Mouse (Mus musculus) erythroblast, embryonic 14.5 days (primary cell): Measurements from ENCODE around the gene Emp1.

Experiments
- GATA1 ChIP-seq: IDR thresholded peaks from 2 replicates; pipeline ENCODE4 v1.6.1; 2012; ENCODE audit warnings: low read length, inconsistent platforms, mixed read lengths
- TAL1 ChIP-seq: IDR thresholded peaks from 3 replicates; pipeline ENCODE4 v1.6.1; 2012; ENCODE audit warnings: low read length, inconsistent platforms, mixed read lengths

GRCm38 (mm10) chr6:135418223-135418824 is 56.0 kb downstream of the Emp1 start:
- TF ChIP-seq TAL1 (no peak), GATA1 (no peak)
